Mouse (Mus musculus): ENCODE data around the gene Wfdc21. TPM values are rescaled to one million over a fixed set of nuclear protein-coding genes. Genes with fewer than 3 reads are reported as not detected.

Gene Wfdc21
- polyA plus RNA-seq, 1 experiment from 2014 or later: 2.0 TPM

DNA sequence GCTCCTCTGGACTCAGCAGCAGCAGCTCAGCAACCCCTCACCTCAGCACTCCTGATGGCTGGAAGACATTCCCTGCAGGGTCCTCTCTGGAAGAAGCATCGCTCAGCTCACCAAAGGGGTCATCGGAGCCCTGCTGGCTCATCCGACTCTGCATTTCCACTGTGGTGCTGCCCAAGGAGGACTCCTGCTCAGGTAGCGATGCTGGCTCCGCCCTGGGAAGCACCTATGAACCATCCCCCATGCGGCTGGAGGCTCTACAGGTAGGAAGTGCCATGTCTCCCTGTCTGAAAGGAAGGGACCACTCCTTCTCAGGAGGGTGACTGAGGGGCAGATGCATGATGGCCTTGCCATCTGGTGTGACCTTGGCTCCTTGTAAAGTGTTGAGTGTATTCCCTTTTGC lies 25.6 kb downstream of the Wfdc21 start:
- no peak overlapping the region for H3K27ac ChIP-seq (ENCODE audit: low read depth, low read length)
- peaks cover 28% of the 10 kb centered on the region for H3K36me3 ChIP-seq (ENCODE audit: control insufficient read depth, insufficient read depth, low read length)
- no peaks in the 10 kb centered on the region for H3K4me1 ChIP-seq (replicated peaks; ENCODE audit: control insufficient read depth, insufficient read depth, low read length)
- no peak overlapping the region for H3K9ac ChIP-seq (ENCODE audit: low read depth, low read length)
- no peak for ATAC-seq (replicated peaks; ENCODE audit: low FRiP score)
- H3K27me3 ChIP-seq (replicated peaks; ENCODE audit: control insufficient read depth, insufficient read depth, low read length): no peaks in the 10 kb centered on the region
- no peak overlapping the region for H3K4me3 ChIP-seq (ENCODE audit: low read depth, low read length)
- no peak for DNase-seq (ENCODE audit: low spot score)
- H3K9me3 ChIP-seq (ENCODE audit: control insufficient read depth, low read length): no peaks in the 10 kb centered on the region
- WGBS: 94% methylated on average over 6 of the region's 6 CpGs
- H3K4me2 ChIP-seq: no peak overlapping the region

- no peaks in the 10 kb centered on the region for H3K4me1 ChIP-seq (replicated peaks; ENCODE audit: control insufficient read depth, insufficient read depth, low read length)
- DNase-seq (ENCODE audit: low spot score): no peak
- no peak overlapping the region for H3K9ac ChIP-seq (ENCODE audit: low read depth, low read length)
- ATAC-seq (replicated peaks; ENCODE audit: low FRiP score): no peak
- H3K27ac ChIP-seq (ENCODE audit: low read depth, low read length): no peak overlapping the region
- WGBS: 88% methylated on average over 16 of the region's 16 CpGs
- H3K4me2 ChIP-seq: no peak overlapping the region
- no peaks in the 10 kb centered on the region for H3K27me3 ChIP-seq (replicated peaks; ENCODE audit: control insufficient read depth, insufficient read depth, low read length)
- H3K36me3 ChIP-seq (ENCODE audit: control insufficient read depth, insufficient read depth, low read length): peaks cover 26% of the 10 kb centered on the region
- no peak overlapping the region for H3K4me3 ChIP-seq (ENCODE audit: low read depth, low read length)
- no peaks in the 10 kb centered on the region for H3K9me3 ChIP-seq (ENCODE audit: control insufficient read depth, low read length)
These were observed 27.0 kb downstream of the Wfdc21 start for GRCm38 (mm10) chr11:83773691-83774090.

DNA sequence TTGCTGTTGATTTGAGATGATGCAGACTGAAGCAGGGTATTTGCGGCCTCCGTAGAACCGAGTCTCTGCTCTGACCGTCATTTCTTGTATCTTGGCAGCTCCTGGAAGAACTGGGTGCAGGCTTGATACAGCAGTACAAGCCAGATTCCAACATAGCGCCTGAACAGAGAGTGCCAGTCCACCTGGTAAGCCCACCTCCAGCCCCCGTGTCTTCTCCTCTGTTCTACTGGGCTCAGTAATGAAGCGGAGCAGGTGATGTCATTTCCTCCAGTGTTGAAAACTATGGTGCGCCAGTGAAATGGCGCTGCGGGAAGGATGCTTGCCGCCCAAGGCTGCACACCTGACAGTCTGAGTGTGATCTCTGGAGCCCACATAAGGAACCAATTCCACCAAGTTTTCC lies 27.6 kb downstream of the Wfdc21 start:
- Histone ChIP-seq H3K4me2 (no peak overlapping the region), H3K36me3 (ENCODE audit: control insufficient read depth, insufficient read depth, low read length) (peaks cover 24% of the 10 kb centered on the region), H3K27ac (ENCODE audit: low read depth, low read length) (no peak overlapping the region), H3K27me3 (replicated peaks; ENCODE audit: control insufficient read depth, insufficient read depth, low read length) (no peaks in the 10 kb centered on the region), H3K4me1 (replicated peaks; ENCODE audit: control insufficient read depth, insufficient read depth, low read length) (no peaks in the 10 kb centered on the region), H3K9ac (ENCODE audit: low read depth, low read length) (no peak overlapping the region), H3K9me3 (ENCODE audit: control insufficient read depth, low read length) (no peaks in the 10 kb centered on the region), H3K4me3 (ENCODE audit: low read depth, low read length) (no peak overlapping the region)
- DNase-seq (ENCODE audit: low spot score) (no peak), ATAC-seq (replicated peaks; ENCODE audit: low FRiP score) (no peak)
- 95% methylated on average over 11 of the region's 11 CpGs for WGBS

GRCm38 (mm10) chr11:83776798-83777197 lies 30.1 kb downstream of the Wfdc21 start:
- Histone ChIP-seq H3K27ac (ENCODE audit: low read depth, low read length) (no peak overlapping the region), H3K27me3 (replicated peaks; ENCODE audit: control insufficient read depth, insufficient read depth, low read length) (no peaks in the 10 kb centered on the region), H3K9ac (ENCODE audit: low read depth, low read length) (no peak overlapping the region), H3K4me1 (replicated peaks; ENCODE audit: control insufficient read depth, insufficient read depth, low read length) (no peaks in the 10 kb centered on the region), H3K9me3 (ENCODE audit: control insufficient read depth, low read length) (no peaks in the 10 kb centered on the region), H3K4me2 (no peak overlapping the region), H3K36me3 (ENCODE audit: control insufficient read depth, insufficient read depth, low read length) (peaks cover 42% of the 10 kb centered on the region), H3K4me3 (ENCODE audit: low read depth, low read length) (no peak overlapping the region)
- DNase-seq (ENCODE audit: low spot score) (no peak), ATAC-seq (replicated peaks; ENCODE audit: low FRiP score) (no peak)
- 89% methylated on average over 8 of the region's 8 CpGs for WGBS

DNA sequence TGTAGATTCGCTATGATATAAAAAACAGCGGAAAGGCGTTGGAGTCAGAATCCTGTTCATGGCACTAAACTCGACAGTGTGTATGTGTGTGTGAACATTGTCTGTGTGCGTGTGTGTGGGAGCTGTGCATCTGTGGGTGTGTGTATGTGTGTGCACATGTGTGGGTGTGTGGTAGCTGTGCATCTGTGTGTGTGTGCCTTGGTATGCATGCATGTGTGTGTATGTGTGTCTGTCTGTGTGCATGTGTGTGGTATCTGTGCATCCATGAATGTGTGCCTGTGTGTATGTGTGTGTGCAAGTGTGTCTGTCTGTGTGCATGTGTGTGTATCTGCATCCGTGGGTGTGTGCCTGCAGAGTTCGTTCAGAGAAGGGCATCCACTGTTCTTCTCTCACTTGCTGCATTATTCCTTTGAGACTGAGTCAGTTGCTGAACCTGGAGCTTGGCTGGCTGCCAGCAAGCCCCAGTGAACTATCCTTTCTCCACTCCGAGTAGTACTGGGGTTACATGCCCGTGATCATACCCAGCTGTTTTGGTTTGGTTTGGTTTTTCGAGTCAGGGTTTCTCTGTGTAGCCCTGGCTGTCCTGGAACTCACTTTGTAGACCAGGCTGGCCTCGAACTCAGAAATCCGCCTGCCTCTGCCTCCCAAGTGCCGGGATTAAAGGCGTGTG lies 37.3 kb downstream of the Wfdc21 start:
- Histone ChIP-seq H3K36me3 (ENCODE audit: control insufficient read depth, insufficient read depth, low read length) (peaks cover 26% of the 10 kb centered on the region), H3K27me3 (replicated peaks; ENCODE audit: control insufficient read depth, insufficient read depth, low read length) (no peaks in the 10 kb centered on the region), H3K27ac (ENCODE audit: low read depth, low read length) (no peak overlapping the region), H3K4me2 (no peak overlapping the region), H3K9ac (ENCODE audit: low read depth, low read length) (no peak overlapping the region), H3K9me3 (ENCODE audit: control insufficient read depth, low read length) (no peaks in the 10 kb centered on the region), H3K4me1 (replicated peaks; ENCODE audit: control insufficient read depth, insufficient read depth, low read length) (no peaks in the 10 kb centered on the region), H3K4me3 (ENCODE audit: low read depth, low read length) (no peak overlapping the region)
- ATAC-seq (replicated peaks; ENCODE audit: low FRiP score) (no peak), DNase-seq (ENCODE audit: low spot score) (no peak)
- 90% methylated on average over 14 of the region's 14 CpGs for WGBS

DNA sequence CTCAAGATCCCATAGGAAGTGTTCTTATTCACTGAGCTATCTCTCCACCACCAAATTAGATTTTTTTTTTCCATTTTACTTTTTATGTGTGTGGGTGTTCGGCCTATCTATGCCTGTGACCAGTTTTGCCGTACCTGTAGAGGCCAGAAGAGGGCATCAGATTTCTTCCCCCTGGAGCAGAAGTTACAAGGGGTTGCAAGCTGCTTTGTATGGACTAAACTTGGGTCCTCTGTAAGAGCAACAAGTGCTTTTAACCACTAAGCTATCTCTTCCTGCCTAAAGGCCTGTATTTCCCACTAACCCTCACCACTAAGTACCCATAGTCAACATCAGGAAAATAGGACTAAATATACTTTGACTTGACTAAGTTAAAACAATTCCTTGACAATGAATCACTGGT lies 37.9 kb downstream of the Wfdc21 start:
- Histone ChIP-seq H3K4me2 (no peak overlapping the region), H3K4me3 (ENCODE audit: low read depth, low read length) (no peak overlapping the region), H3K36me3 (ENCODE audit: control insufficient read depth, insufficient read depth, low read length) (peaks cover 21% of the 10 kb centered on the region), H3K27ac (ENCODE audit: low read depth, low read length) (no peak overlapping the region), H3K27me3 (replicated peaks; ENCODE audit: control insufficient read depth, insufficient read depth, low read length) (no peaks in the 10 kb centered on the region), H3K9ac (ENCODE audit: low read depth, low read length) (no peak overlapping the region), H3K9me3 (ENCODE audit: control insufficient read depth, low read length) (no peaks in the 10 kb centered on the region), H3K4me1 (replicated peaks; ENCODE audit: control insufficient read depth, insufficient read depth, low read length) (0 out of 2 replicates have a peak, but pooled peaks cover 2% of the 10 kb centered on the region)
- DNase-seq (ENCODE audit: low spot score): no peak
- no peak for ATAC-seq (replicated peaks; ENCODE audit: low FRiP score)
- WGBS: 78% methylated on average over 2 of the region's 2 CpGs

- Histone ChIP-seq H3K36me3 (ENCODE audit: control insufficient read depth, insufficient read depth, low read length) (peaks cover 14% of the 10 kb centered on the region), H3K27ac (ENCODE audit: low read depth, low read length) (no peak overlapping the region), H3K27me3 (replicated peaks; ENCODE audit: control insufficient read depth, insufficient read depth, low read length) (no peaks in the 10 kb centered on the region), H3K4me3 (ENCODE audit: low read depth, low read length) (no peak overlapping the region), H3K4me1 (replicated peaks; ENCODE audit: control insufficient read depth, insufficient read depth, low read length) (0 out of 2 replicates have a peak, but pooled peaks cover 2% of the 10 kb centered on the region), H3K4me2 (no peak overlapping the region), H3K9ac (ENCODE audit: low read depth, low read length) (no peak overlapping the region), H3K9me3 (ENCODE audit: control insufficient read depth, low read length) (no peaks in the 10 kb centered on the region)
- WGBS: 17% methylated on average over 2 of the region's 2 CpGs
- DNase-seq (ENCODE audit: low spot score): peak; percentile 39
- ATAC-seq (replicated peaks; ENCODE audit: low FRiP score): 0 out of 2 replicates have a peak, but pooled peaks have one; percentile 20
These were observed 38.6 kb downstream of the Wfdc21 start for GRCm38 (mm10) chr11:83785366-83785765.

- ATAC-seq (replicated peaks; ENCODE audit: low FRiP score): no peak
- Histone ChIP-seq H3K4me2 (no peak overlapping the region), H3K9ac (ENCODE audit: low read depth, low read length) (no peak overlapping the region), H3K4me1 (replicated peaks; ENCODE audit: control insufficient read depth, insufficient read depth, low read length) (0 out of 2 replicates have a peak, but pooled peaks cover 2% of the 10 kb centered on the region), H3K4me3 (ENCODE audit: low read depth, low read length) (no peak overlapping the region), H3K27ac (ENCODE audit: low read depth, low read length) (no peak overlapping the region), H3K36me3 (ENCODE audit: control insufficient read depth, insufficient read depth, low read length) (0 out of 2 replicates have a peak, but pooled peaks cover under 1% of the 10 kb centered on the region), H3K9me3 (ENCODE audit: control insufficient read depth, low read length) (no peaks in the 10 kb centered on the region), H3K27me3 (replicated peaks; ENCODE audit: control insufficient read depth, insufficient read depth, low read length) (no peaks in the 10 kb centered on the region)
- no peak for DNase-seq (ENCODE audit: low spot score)
- WGBS: 70% methylated on average over 4 of the region's 4 CpGs
These were observed 40.1 kb downstream of the Wfdc21 start for GRCm38 (mm10) chr11:83786835-83787234.

DNA sequence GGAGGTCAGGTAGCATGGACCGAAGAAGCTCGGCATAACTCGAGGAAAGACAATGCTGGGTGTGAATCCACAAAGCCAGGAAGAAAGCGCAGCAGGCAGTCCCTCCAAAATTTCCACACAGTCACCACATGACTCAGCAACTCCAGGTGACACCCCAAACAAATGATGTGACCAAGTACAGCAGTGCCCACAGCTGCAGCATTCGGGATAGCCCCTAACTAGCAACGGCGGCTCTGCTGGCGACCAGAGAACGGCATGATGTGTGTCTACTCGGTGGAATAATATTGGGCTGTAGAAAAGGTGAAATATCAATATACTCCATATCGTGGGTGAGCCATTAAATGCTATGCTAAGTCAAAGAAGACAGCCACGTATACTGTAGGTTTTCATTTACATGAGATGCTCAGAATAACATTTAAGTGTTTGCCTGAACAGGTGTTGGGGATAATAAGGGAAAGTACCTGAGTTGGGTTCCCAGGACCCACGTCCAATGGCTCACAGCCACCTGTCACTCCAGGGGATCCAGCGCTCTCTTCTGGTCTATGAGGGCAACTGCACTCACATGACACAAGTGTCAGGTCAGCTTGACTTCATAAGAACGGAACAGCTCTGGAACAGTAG lies 40.8 kb downstream of the Wfdc21 start:
- H3K4me1 ChIP-seq (replicated peaks; ENCODE audit: control insufficient read depth, insufficient read depth, low read length): 0 out of 2 replicates have a peak, but pooled peaks cover 2% of the 10 kb centered on the region
- no peaks in the 10 kb centered on the region for H3K27me3 ChIP-seq (replicated peaks; ENCODE audit: control insufficient read depth, insufficient read depth, low read length)
- H3K9ac ChIP-seq (ENCODE audit: low read depth, low read length): no peak overlapping the region
- ATAC-seq (replicated peaks; ENCODE audit: low FRiP score) (no peak), DNase-seq (ENCODE audit: low spot score) (no peak)
- H3K27ac ChIP-seq (ENCODE audit: low read depth, low read length): no peak overlapping the region
- no peaks in the 10 kb centered on the region for H3K36me3 ChIP-seq (ENCODE audit: control insufficient read depth, insufficient read depth, low read length)
- no peaks in the 10 kb centered on the region for H3K9me3 ChIP-seq (ENCODE audit: control insufficient read depth, low read length)
- no peak overlapping the region for H3K4me2 ChIP-seq
- WGBS: 79% methylated on average over 15 of the region's 15 CpGs
- H3K4me3 ChIP-seq (ENCODE audit: low read depth, low read length): no peak overlapping the region

All from liver, embryonic 11.5 days (tissue).